Mouse (Mus musculus): ENCODE results near the gene Arrdc1. TPM values are rescaled to one million over a fixed set of nuclear protein-coding genes. Genes with fewer than 3 reads are reported as not detected.
A peak's percentile ranks its signal among the peaks of the same experiment; 100 is the strongest.
"Not testable (repeated sequence)": the region's sequence is repeated elsewhere in the genome, so short reads cannot be mapped to it uniquely, and the experiment has no call there.

Gene Arrdc1
- polyA plus RNA-seq, 1 experiment, result 166 TPM

DNA sequence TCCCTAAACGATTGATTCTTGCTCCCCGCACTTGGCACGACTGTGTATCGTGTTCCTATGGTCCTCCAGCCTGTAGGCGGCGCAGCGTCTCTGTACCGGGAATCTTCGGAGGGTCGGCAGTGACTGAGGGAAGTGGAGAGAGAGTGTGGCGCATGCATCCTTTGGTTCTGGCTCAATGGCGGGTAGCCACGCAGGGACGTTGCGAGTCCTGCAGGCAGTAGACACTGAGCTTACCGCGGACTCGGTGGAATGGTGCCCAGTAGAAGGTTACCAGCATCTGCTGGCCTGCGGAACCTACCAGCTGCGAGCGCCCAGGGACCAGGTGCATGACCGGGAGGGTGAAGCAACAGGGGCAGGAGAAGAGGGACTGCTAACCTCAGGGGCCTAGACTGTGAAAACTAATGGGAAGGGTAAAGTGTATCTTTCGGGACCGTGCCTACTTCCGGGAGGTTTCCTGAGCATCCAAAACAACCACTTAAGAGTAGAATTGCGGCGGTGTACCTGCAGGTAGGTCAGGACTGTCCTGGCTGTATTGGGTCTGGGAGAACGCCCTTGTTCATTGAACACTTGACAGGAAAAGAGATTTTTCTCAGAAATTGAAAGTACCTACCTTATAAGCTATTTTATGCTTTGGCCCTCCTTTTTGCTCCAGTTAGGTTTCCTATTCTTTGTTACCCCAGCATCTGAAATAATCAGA, 27.4 kb upstream of the Arrdc1 start, which contains the start of gene Dph7:
Gene Dph7, plus strand, starts transcription at position 97 of the 697 bp plus-strand sequence.
- peaks cover 3% of the 10 kb centered on the region for H3K4me1 ChIP-seq (ENCODE audit: control insufficient read depth, insufficient read depth, insufficient read length, low read length)
- under 1% methylated on average over 28 of the region's 28 CpGs for WGBS
- H3K27ac ChIP-seq (ENCODE audit: insufficient read depth, low read depth, low read length), result no peak within 1 kb of the TSS
- H3K36me3 ChIP-seq (ENCODE audit: control insufficient read depth, insufficient read depth, low read length), result peaks cover 17% of the 10 kb centered on the region
- TF ChIP-seq POLR2A (IDR thresholded peaks at IDR 0.05; ENCODE audit: low read depth, low read length), result no peak
- TF ChIP-seq CTCF (IDR thresholded peaks at IDR 0.05; ENCODE audit: extremely low read depth, insufficient read length, insufficient replicate concordance, low read depth, low read length), result peak; percentile 86; the same call in 1 of the 2 replicates
- peak within 1 kb of the TSS; percentile 87 for H3K4me3 ChIP-seq (ENCODE audit: low read depth, low read length)
- no peaks in the 10 kb centered on the region for H3K27me3 ChIP-seq (ENCODE audit: control insufficient read depth, insufficient read depth, low read length)

DNA sequence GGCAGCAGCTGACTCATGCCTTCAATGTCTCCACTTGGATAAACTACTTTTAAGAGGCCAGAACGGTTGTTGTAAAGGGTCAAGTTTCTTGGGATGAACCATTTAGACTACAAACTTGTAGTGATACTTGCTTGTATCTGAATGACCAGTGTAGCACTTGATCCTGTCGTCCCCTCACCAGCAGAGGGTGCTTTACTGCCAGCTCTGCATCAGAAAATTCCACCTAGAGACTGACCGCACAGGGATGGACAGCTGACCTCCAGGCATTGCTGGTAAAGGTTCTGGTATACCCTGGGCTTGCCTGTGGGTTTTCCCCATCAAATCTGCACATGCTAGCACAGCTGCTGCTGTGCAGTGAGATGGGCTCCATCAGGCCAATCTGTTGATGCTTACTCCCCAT, 25.9 kb upstream of the Arrdc1 start:
- peaks cover 11% of the 10 kb centered on the region; the same call in 1 of the 2 replicates for H3K36me3 ChIP-seq (ENCODE audit: control insufficient read depth, insufficient read depth, low read length)
- no peak overlapping the region for H3K4me3 ChIP-seq (ENCODE audit: low read depth, low read length)
- 45% methylated on average over 3 of the region's 3 CpGs for WGBS
- peaks cover 3% of the 10 kb centered on the region for H3K4me1 ChIP-seq (ENCODE audit: control insufficient read depth, insufficient read depth, insufficient read length, low read length)
- H3K27me3 ChIP-seq (ENCODE audit: control insufficient read depth, insufficient read depth, low read length), result no peaks in the 10 kb centered on the region
- peak; percentile 50; the same call in 1 of the 2 replicates for TF ChIP-seq CTCF (IDR thresholded peaks at IDR 0.05; ENCODE audit: extremely low read depth, insufficient read length, insufficient replicate concordance, low read depth, low read length)
- no peak for TF ChIP-seq POLR2A (IDR thresholded peaks at IDR 0.05; ENCODE audit: low read depth, low read length)
- H3K27ac ChIP-seq (ENCODE audit: insufficient read depth, low read depth, low read length), result no peak overlapping the region

DNA sequence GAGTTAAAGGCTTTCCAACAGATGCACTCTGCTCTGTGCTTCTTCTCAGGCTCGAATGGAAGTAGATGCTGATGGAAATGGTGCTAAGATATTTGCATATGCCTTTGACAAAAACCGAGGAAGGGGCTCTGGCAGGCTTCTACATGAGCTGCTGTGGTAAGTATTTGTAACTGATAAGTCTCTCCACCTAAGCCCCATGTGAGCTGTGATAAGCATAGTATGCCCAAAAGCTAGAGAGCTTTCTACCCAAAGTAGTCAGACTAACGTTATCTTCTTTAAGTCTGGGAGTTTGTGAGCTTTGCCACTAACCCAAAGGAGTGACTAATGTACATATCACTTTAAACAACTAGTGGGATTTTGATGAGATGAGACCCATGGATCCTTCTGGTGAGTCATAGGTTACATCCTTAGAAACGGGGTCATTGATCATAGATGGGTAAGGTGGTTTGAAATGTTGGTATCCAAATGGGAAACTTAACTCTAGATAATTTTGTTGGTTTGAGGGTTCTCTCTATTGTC, 17.5 kb upstream of the Arrdc1 start:
- Histone ChIP-seq H3K36me3 (ENCODE audit: control insufficient read depth, insufficient read depth, low read length) (peaks cover 18% of the 10 kb centered on the region), H3K4me3 (ENCODE audit: low read depth, low read length) (no peak overlapping the region), H3K27ac (ENCODE audit: insufficient read depth, low read depth, low read length) (no peak overlapping the region), H3K27me3 (ENCODE audit: control insufficient read depth, insufficient read depth, low read length) (no peaks in the 10 kb centered on the region), H3K4me1 (ENCODE audit: control insufficient read depth, insufficient read depth, insufficient read length, low read length) (peaks cover 4% of the 10 kb centered on the region; the same call in 1 of the 2 replicates)
- WGBS, result 77% methylated on average over 4 of the region's 4 CpGs
- no peak for TF ChIP-seq POLR2A (IDR thresholded peaks at IDR 0.05; ENCODE audit: low read depth, low read length)
- no peak for TF ChIP-seq CTCF (IDR thresholded peaks at IDR 0.05; ENCODE audit: extremely low read depth, insufficient read length, insufficient replicate concordance, low read depth, low read length)

DNA sequence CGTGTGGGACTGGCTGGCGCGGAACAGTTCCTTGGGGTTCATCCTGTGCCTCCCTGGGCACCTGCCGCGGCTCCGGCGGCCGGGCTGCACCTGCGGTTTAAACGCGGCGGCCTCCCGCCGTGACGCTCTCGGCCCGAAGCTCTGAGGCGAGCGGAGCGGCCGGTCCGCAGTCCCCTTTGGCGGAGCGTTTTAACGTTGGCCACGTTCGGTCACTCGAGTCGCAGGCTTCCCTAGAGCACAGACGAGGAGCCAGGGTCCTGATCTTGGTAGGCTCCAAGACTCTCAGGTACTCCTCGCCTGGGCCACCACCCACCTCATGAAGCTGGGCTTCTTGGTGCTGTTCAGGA, 15.1 kb upstream of the Arrdc1 start:
- no peak overlapping the region for H3K27ac ChIP-seq (ENCODE audit: insufficient read depth, low read depth, low read length)
- no peaks in the 10 kb centered on the region for H3K27me3 ChIP-seq (ENCODE audit: control insufficient read depth, insufficient read depth, low read length)
- WGBS, result 1% methylated on average over 31 of the region's 31 CpGs
- TF ChIP-seq POLR2A (IDR thresholded peaks at IDR 0.05; ENCODE audit: low read depth, low read length) (no peak), CTCF (IDR thresholded peaks at IDR 0.05; ENCODE audit: extremely low read depth, insufficient read length, insufficient replicate concordance, low read depth, low read length) (no peak)
- H3K4me3 ChIP-seq (ENCODE audit: low read depth, low read length), result peak overlapping the region; percentile 93
- H3K4me1 ChIP-seq (ENCODE audit: control insufficient read depth, insufficient read depth, insufficient read length, low read length), result peaks cover 4% of the 10 kb centered on the region; the same call in 1 of the 2 replicates
- peaks cover 14% of the 10 kb centered on the region for H3K36me3 ChIP-seq (ENCODE audit: control insufficient read depth, insufficient read depth, low read length)

DNA sequence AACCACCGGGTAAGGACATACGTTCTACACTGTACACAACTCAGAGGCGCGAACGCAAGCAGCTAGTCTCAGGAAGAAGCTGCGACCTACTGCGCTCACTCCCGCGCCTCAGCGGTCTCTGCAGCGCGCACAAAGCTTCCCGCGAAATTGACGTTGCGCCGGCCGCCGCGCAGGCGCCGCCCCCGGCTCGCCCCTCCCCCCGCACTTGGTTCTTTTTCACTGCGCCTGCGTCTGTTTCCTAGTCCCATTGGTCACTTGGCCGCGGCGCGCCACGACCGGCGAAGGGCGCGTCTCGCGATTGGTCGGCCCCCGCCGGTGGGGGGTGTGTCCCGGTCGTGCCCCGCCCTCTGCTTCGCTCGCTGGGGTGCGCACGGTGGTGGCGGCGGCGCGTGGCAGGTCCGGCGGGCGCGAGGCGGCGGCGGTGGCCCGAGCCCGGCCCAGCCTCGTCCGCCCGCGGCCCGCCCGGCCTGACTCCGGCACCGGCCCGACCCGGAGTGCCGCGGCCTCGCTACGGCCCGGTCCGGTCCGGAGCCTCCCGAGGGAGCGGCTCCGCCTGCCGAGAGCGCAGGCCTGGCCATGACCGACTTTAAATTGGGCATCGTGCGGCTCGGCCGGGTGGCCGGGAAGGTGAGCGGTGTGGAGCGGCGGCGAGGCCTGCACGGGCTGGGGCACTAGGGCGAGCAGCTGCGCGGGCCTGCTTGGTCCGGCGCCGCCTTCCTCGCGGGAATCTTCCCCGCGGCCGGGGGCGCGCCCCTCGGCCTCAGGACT, 14.6 kb upstream of the Arrdc1 start, which contains the start of gene Zmynd19:
Gene Zmynd19, plus strand, starts transcription at position 372 of the 768 bp plus-strand sequence.
- peak within 1 kb of the TSS; percentile 93 for H3K4me3 ChIP-seq (ENCODE audit: low read depth, low read length)
- TF ChIP-seq CTCF (IDR thresholded peaks at IDR 0.05; ENCODE audit: extremely low read depth, insufficient read length, insufficient replicate concordance, low read depth, low read length) (no peak), POLR2A (IDR thresholded peaks at IDR 0.05; ENCODE audit: low read depth, low read length) (peak; percentile 39; the same call in 1 of the 2 replicates)
- peaks cover 13% of the 10 kb centered on the region for H3K36me3 ChIP-seq (ENCODE audit: control insufficient read depth, insufficient read depth, low read length)
- H3K27me3 ChIP-seq (ENCODE audit: control insufficient read depth, insufficient read depth, low read length), result no peaks in the 10 kb centered on the region
- no peak within 1 kb of the TSS for H3K27ac ChIP-seq (ENCODE audit: insufficient read depth, low read depth, low read length)
- 1% methylated on average over 97 of the region's 108 CpGs for WGBS
- H3K4me1 ChIP-seq (ENCODE audit: control insufficient read depth, insufficient read depth, insufficient read length, low read length), result peaks cover 4% of the 10 kb centered on the region; the same call in 1 of the 2 replicates

DNA sequence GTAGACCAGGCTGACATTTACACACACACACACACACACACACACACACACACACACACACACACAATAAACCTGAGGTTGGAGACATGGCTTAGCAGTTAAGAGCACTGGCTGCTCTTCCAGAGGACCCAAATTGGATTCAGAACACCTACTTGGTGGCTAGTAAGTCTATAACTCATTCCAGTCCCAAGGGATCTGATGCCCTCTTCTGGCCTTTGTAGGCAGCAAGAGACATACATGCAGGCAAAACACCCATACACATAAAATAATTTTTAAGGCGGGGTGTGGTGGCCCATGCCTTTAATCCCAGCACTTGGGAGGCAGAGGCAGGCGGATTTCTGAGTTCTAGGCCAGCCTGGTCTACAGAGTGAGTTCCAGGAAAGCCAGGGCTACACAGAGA, 9.3 kb upstream of the Arrdc1 start:
- not testable (repeated sequence) for H3K27me3 ChIP-seq (ENCODE audit: control insufficient read depth, insufficient read depth, low read length); H3K4me1 ChIP-seq (ENCODE audit: control insufficient read depth, insufficient read depth, insufficient read length, low read length); H3K27ac ChIP-seq (ENCODE audit: insufficient read depth, low read depth, low read length); H3K4me3 ChIP-seq (ENCODE audit: low read depth, low read length); H3K36me3 ChIP-seq (ENCODE audit: control insufficient read depth, insufficient read depth, low read length)
- 32% methylated on average over 2 of the region's 2 CpGs for WGBS

DNA sequence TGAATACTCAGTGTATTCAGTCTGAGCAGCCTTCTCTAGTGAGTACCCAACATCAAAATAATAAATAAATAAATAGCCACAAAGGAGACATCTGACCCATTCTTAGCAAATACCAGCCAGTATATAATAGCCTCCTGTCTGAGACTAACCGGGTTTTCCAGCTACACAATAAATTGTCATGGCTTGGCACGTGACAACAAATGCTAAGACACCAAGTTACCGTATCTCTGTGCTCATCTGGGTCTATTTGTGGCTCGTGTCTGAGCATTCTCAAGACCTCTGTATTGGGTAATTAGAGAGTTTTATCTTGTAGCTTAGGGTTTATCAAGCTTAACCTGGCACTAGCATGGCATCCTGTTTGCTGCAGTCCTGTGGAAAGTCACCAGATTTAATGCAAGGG, 7.0 kb upstream of the Arrdc1 start:
- Histone ChIP-seq H3K27ac (ENCODE audit: insufficient read depth, low read depth, low read length) (no peak overlapping the region), H3K27me3 (ENCODE audit: control insufficient read depth, insufficient read depth, low read length) (no peaks in the 10 kb centered on the region), H3K4me3 (ENCODE audit: low read depth, low read length) (no peak overlapping the region), H3K4me1 (ENCODE audit: control insufficient read depth, insufficient read depth, insufficient read length, low read length) (no peaks in the 10 kb centered on the region), H3K36me3 (ENCODE audit: control insufficient read depth, insufficient read depth, low read length) (no peaks in the 10 kb centered on the region)
- TF ChIP-seq POLR2A (IDR thresholded peaks at IDR 0.05; ENCODE audit: low read depth, low read length) (no peak), CTCF (IDR thresholded peaks at IDR 0.05; ENCODE audit: extremely low read depth, insufficient read length, insufficient replicate concordance, low read depth, low read length) (no peak)
- 78% methylated on average over 4 of the region's 4 CpGs for WGBS
